Mouse (Mus musculus) ES-E14 (cell line): ENCODE results near the gene Chrna1.

Experiments
- CHD2 ChIP-seq: IDR thresholded peaks from 2 replicates; pipeline ENCODE4 v1.6.1; 2014; ENCODE audit warnings: mild to moderate bottlenecking, low read depth, low read length, inconsistent platforms
- MAFK ChIP-seq: IDR thresholded peaks from 2 replicates; pipeline ENCODE4 v1.6.1; 2014; ENCODE audit warnings: mild to moderate bottlenecking, low read depth, low read length, inconsistent platforms; ENCODE audit not compliant: insufficient read depth
- ZC3H11A ChIP-seq: IDR thresholded peaks from 2 replicates; pipeline ENCODE4 v1.6.1; 2012; ENCODE audit warnings: low read depth, mild to moderate bottlenecking, inconsistent platforms, low read length, borderline replicate concordance

DNA sequence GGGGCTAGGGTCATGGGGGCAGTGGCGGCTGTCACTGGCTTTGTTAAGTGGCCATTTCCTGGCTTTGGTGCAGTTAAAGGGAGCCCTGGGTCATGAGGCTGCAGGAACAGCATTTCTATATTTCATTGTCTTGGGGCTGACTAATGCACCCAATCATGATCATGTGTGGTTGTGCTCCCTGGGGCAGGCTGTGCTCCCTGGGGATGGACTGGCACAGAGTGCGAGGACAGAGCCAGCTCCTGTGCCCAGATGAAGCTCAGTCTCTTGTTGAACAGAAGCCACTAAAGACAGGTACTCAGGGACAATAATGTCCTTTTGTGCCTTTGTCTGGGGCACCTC, 12.9 kb upstream of the Chrna1 start:
- TF ChIP-seq CHD2 (no peak), ZC3H11A (no peak), MAFK (no peak)
